Mouse (Mus musculus) kidney, adult 8-10 months (tissue): Measurements from ENCODE around the gene Fanca.
A peak's percentile ranks its signal among the peaks of the same experiment; 100 is the strongest.
"Not testable (repeated sequence)": the region's sequence is repeated elsewhere in the genome, so short reads cannot be mapped to it uniquely, and the experiment has no call there.

Experiments used
- DNase-seq, 2 experiments: peaks; one replicate each; pipeline ENCODE4 v3.0.0; 2022

Fanca gene

GRCm38 (mm10) chr8:123330701-123331100 is 12.3 kb upstream of the Fanca start:
- DNase-seq: no peak

- DNase-seq: no peak
Observed at GRCm38 (mm10) chr8:123329961-123330360, 11.6 kb upstream of the Fanca start.

GRCm38 (mm10) chr8:123329350-123329749 is 11.0 kb upstream of the Fanca start:
- DNase-seq: no peak

- DNase-seq: no peak
Observed at GRCm38 (mm10) chr8:123328552-123328951, 10.2 kb upstream of the Fanca start.

GRCm38 (mm10) chr8:123319522-123320164 is 1.3 kb upstream of the Fanca start:
- peak; percentile 34 to 45 for DNase-seq

GRCm38 (mm10) chr8:123317781-123318466 is 452 bp downstream of the Fanca start:
- DNase-seq: peak in 1 of 2 experiments; percentile 30

- no peak for DNase-seq
Observed at GRCm38 (mm10) chr8:123308738-123309137, 9.6 kb downstream of the Fanca start.

GRCm38 (mm10) chr8:123298301-123298700 is 20.1 kb downstream of the Fanca start:
- DNase-seq: peak in 1 of 2 experiments; percentile 18

- no peak for DNase-seq
Observed at GRCm38 (mm10) chr8:123292785-123293184, 25.6 kb downstream of the Fanca start.

GRCm38 (mm10) chr8:123292281-123292680 is 26.1 kb downstream of the Fanca start:
- peak; percentile 35 to 37 for DNase-seq

GRCm38 (mm10) chr8:123291716-123292115 is 26.7 kb downstream of the Fanca start:
- no peak for DNase-seq

GRCm38 (mm10) chr8:123290679-123291078 is 27.7 kb downstream of the Fanca start:
- no peak for DNase-seq

GRCm38 (mm10) chr8:123290166-123290565 is 28.2 kb downstream of the Fanca start:
- DNase-seq: peak in 1 of 2 experiments; percentile 43

GRCm38 (mm10) chr8:123287362-123287761 is 31.0 kb downstream of the Fanca start:
- DNase-seq: no peak

- no peak for DNase-seq
Observed at GRCm38 (mm10) chr8:123284493-123284892, 33.9 kb downstream of the Fanca start.

- DNase-seq: no peak
Observed at GRCm38 (mm10) chr8:123283991-123284390, 34.4 kb downstream of the Fanca start.

- DNase-seq: not testable (repeated sequence)
Observed at GRCm38 (mm10) chr8:123282994-123283393, 35.4 kb downstream of the Fanca start.

- DNase-seq: no peak
Observed at GRCm38 (mm10) chr8:123280302-123281094, 37.9 kb downstream of the Fanca start.

- no peak for DNase-seq
Observed at GRCm38 (mm10) chr8:123279828-123280227, 38.5 kb downstream of the Fanca start.

GRCm38 (mm10) chr8:123278445-123278844 is 39.9 kb downstream of the Fanca start:
- DNase-seq: no peak

- DNase-seq: no peak
Observed at GRCm38 (mm10) chr8:123275096-123275495, 43.3 kb downstream of the Fanca start.

- DNase-seq: no peak
Observed at GRCm38 (mm10) chr8:123274447-123274846, 43.9 kb downstream of the Fanca start.

- DNase-seq: peak; percentile 36 to 39
Observed at GRCm38 (mm10) chr8:123271901-123272300, 46.5 kb downstream of the Fanca start.

GRCm38 (mm10) chr8:123271147-123271546 is 47.2 kb downstream of the Fanca start:
- no peak for DNase-seq
